Mouse (Mus musculus) midbrain, embryonic 11.5 days (tissue): Measurements from ENCODE around the gene Sorcs2. TPM values are rescaled to one million over a fixed set of nuclear protein-coding genes. Genes with fewer than 3 reads are reported as not detected.

Source experiments
- ATAC-seq: fragments of 200-750 bp; cut with Nextera tagmentation; 2 replicates; pipeline ENCODE4 v1.8.0; 2017; ENCODE audit warnings: moderate TSS enrichment, moderate library complexity; ENCODE audit not compliant: low FRiP score
- DNase-seq: peaks from one replicate; pipeline ENCODE4 v3.0.0; 2015; ENCODE audit warnings: low spot score; ENCODE audit errors: missing footprints
- H3K27ac ChIP-seq: fragments of 300-500 bp; sonication (generic); 2 replicates; pipeline ENCODE4 v1.5.1; 2014; ENCODE audit warnings: low read depth, low read length
- H3K27me3 ChIP-seq: fragments of 300-500 bp; sonication (generic); 2 replicates; pipeline ENCODE4 v1.6.1; 2014; ENCODE audit warnings: mild to moderate bottlenecking, low read length, moderate library complexity, mixed read lengths; ENCODE audit not compliant: control insufficient read depth, insufficient read depth
- H3K36me3 ChIP-seq: fragments of 300-500 bp; sonication (generic); 2 replicates; pipeline ENCODE4 v1.6.1; 2014; ENCODE audit warnings: mild to moderate bottlenecking, low read length, moderate library complexity, mixed read lengths; ENCODE audit not compliant: control insufficient read depth, insufficient read depth
- H3K4me1 ChIP-seq: fragments of 300-500 bp; sonication (generic); 2 replicates; pipeline ENCODE4 v1.6.1; 2014; ENCODE audit warnings: low read length; ENCODE audit not compliant: control insufficient read depth, insufficient read depth
- H3K4me2 ChIP-seq: fragments of 300-500 bp; sonication (generic); 2 replicates; pipeline ENCODE4 v1.6.1; 2014; ENCODE audit warnings: mild to moderate bottlenecking, moderate library complexity
- H3K4me3 ChIP-seq: fragments of 300-500 bp; sonication (generic); 2 replicates; pipeline ENCODE4 v1.5.1; 2014; ENCODE audit warnings: low read depth, low read length
- H3K9ac ChIP-seq: fragments of 300-500 bp; sonication (generic); 2 replicates; pipeline ENCODE4 v1.6.1; 2014; ENCODE audit warnings: low read length
- H3K9me3 ChIP-seq: fragments of 300-500 bp; sonication (generic); 2 replicates; pipeline ENCODE4 v1.6.1; 2016; ENCODE audit warnings: low read length; ENCODE audit not compliant: control insufficient read depth
- WGBS: fragments of 180-500 bp; shearing (Covaris S2); extraction: QIAGEN DNeasy Blood & Tissue Kit; methylation state at CpG from one replicate; pipeline ENCODE4 v1.1.7; 2014; 5-methylcytosine and 5-hydroxymethylcytosine counted together
- polyA plus RNA-seq: library from polyadenylated mRNA; unstranded; fragments of >200 nt; fragmentation: Nextera tagmentation; extraction: Ambion mirVana; gene quantifications from 2 replicates; pipeline ENCODE4 v1.2.1, GENCODE M21; 2014

Gene Sorcs2
- polyA plus RNA-seq, 1 experiment from 2014 or later: 7.3 TPM

DNA sequence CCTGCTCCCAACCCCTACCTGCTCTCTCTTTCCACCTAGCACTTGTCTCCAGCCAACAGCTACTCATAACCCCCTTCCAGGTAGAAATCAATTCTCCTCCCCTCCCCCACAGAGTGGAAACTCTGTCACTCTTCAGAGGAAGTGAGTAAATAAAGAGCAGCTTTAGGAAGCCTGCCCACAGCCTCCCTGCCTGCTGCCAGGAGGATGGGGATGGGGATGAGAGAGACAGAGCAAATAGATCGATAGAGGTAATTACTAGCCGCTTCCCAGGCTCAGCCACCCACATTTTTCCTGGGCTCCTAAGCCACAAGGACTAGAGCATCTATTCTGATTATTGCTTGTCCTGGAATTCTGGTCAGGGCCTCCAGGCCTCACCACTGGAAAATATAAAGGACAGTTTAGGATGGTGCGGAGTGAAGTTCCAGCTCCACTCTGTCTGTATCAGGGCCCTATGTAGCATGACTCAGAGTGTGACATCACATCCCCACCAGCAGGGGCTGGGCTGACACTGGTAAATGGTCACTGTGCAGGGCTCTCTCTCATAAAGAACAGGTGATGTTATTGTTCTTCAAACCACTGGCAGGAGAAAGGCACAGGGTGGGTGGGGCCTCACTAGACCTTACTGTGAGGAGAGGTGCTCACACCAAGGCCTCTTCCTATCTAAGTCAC lies 261.9 kb downstream of the Sorcs2 start:
- Histone ChIP-seq H3K9ac (no peak overlapping the region), H3K27me3 (no peaks in the 10 kb centered on the region), H3K4me3 (no peak overlapping the region), H3K27ac (peak overlapping the region; percentile 25; the same call in 1 of the 2 replicates), H3K36me3 (no peaks in the 10 kb centered on the region), H3K4me2 (no peak overlapping the region), H3K9me3 (no peaks in the 10 kb centered on the region), H3K4me1 (peaks cover 2% of the 10 kb centered on the region; the same call in 1 of the 2 replicates)
- 75% methylated on average over 3 of the region's 3 CpGs for WGBS
- peak; percentile 69; the same call in 1 of the 2 replicates for ATAC-seq
- DNase-seq: no peak

DNA sequence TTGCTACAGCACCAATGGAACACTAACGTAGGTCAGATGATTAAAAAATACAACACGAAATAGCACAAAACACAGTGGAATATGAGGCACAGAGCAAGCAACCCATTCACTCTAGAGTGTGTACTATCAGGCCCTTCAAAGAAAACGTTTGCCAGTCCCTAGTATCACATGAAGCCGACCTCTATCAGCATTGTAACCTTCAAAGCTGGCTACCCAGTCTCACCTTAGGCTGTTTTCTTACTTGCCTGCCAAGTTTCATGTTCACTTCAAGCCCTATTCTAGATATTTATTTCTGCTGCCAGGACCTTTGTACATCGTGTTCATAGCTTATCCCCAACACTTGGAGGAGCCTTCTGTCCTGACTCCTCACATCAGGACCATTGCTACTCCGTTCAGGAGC lies 263.6 kb downstream of the Sorcs2 start:
- H3K4me3 ChIP-seq: no peak overlapping the region
- no peak overlapping the region for H3K9ac ChIP-seq
- no peaks in the 10 kb centered on the region for H3K36me3 ChIP-seq
- H3K9me3 ChIP-seq: no peaks in the 10 kb centered on the region
- DNase-seq (no peak), ATAC-seq (no peak)
- H3K4me2 ChIP-seq: no peak overlapping the region
- peaks cover 8% of the 10 kb centered on the region for H3K4me1 ChIP-seq
- no peaks in the 10 kb centered on the region for H3K27me3 ChIP-seq
- H3K27ac ChIP-seq: no peak overlapping the region
- WGBS: 87% methylated on average over 6 of the region's 6 CpGs

DNA sequence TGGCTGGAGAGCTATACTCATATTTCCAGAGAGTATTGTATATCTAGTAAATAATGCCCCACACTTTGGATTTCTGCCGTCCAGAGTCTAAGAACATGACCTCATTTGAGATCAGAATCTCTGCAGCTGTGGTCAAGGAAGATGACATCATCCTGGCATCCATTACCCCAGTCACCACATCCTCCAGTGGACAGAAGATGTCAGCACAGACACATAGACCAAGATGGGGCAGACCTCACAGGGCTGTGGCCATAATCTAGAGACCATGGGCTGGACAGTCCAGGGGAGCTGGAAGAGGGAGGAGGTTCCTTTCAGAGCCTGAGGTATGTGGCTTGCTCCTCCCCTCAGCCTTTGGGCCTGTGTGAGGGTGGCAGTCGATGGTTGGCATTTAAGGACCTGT lies 264.0 kb downstream of the Sorcs2 start:
- Histone ChIP-seq H3K27ac (no peak overlapping the region), H3K9ac (no peak overlapping the region), H3K4me1 (peaks cover 8% of the 10 kb centered on the region), H3K4me2 (no peak overlapping the region), H3K27me3 (no peaks in the 10 kb centered on the region), H3K36me3 (no peaks in the 10 kb centered on the region), H3K4me3 (no peak overlapping the region), H3K9me3 (no peaks in the 10 kb centered on the region)
- 85% methylated on average over 2 of the region's 2 CpGs for WGBS
- ATAC-seq: no peak
- DNase-seq: no peak

DNA sequence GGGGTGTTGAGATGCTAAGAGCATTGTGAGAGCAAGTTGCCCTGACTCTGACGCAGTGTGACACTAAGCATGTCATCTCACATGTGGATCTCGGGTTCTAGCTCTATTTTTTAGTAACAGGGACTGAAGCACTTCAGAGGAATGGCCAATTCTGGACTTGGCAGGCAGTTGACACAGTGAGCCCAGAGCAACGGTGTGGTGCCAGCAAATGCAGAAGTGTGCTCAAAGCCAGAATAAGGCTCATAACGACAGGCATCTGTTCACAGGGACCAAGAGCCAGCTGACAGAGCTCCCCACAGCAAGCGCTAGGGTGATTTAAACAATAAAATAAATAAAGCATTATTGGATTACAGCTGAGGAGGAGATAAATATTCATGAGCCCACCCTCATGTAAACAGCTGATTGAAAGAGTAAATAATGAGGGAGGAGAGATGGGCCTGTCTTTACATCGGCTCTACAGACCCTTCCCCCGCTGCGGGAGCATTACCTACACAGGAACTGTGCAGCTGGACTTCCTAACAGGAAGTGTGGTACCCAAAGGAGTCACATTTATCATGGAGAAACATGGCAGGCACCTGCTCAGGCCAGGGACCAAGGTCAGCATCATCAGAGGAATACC lies 267.4 kb downstream of the Sorcs2 start:
- no peak for DNase-seq

DNA sequence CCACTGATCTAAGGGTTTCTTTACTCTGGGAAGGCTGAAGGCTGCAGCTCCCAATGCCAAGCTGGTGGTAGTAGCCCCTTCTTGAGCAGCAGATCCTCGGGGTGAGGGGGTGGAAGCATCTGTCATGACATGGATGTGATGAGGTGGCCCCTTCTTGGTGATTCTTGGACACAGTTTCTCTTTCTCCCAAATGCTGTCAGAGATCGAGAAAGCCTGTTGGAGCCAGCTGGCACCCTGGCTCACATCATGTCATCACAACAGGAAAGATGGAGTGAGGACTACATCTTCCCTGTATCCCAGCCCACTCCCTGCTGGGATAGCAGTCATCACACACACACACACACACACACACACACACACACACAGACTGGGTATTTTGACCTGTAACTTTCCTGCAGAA lies 268.3 kb downstream of the Sorcs2 start:
- WGBS: 82% methylated on average over 2 of the region's 2 CpGs
- H3K27me3 ChIP-seq: no peaks in the 10 kb centered on the region
- H3K4me3 ChIP-seq: no peak overlapping the region
- no peak overlapping the region for H3K4me2 ChIP-seq
- H3K9me3 ChIP-seq: no peaks in the 10 kb centered on the region
- H3K9ac ChIP-seq: no peak overlapping the region
- H3K36me3 ChIP-seq: no peaks in the 10 kb centered on the region
- H3K4me1 ChIP-seq: peaks cover 8% of the 10 kb centered on the region
- H3K27ac ChIP-seq: no peak overlapping the region
- ATAC-seq: no peak
- DNase-seq: no peak

More for the DNA sequence above, 267.4 kb downstream of the Sorcs2 start:
- peak; percentile 69; the same call in 1 of the 2 replicates for ATAC-seq
- H3K27ac ChIP-seq: peak overlapping the region; percentile 27; the same call in 1 of the 2 replicates
- no peaks in the 10 kb centered on the region for H3K9me3 ChIP-seq
- no peak overlapping the region for H3K4me2 ChIP-seq
- H3K27me3 ChIP-seq: no peaks in the 10 kb centered on the region
- WGBS: 53% methylated on average over 8 of the region's 8 CpGs
- peaks cover 8% of the 10 kb centered on the region for H3K4me1 ChIP-seq
- no peaks in the 10 kb centered on the region for H3K36me3 ChIP-seq
- H3K4me3 ChIP-seq: no peak overlapping the region
- no peak overlapping the region for H3K9ac ChIP-seq

DNA sequence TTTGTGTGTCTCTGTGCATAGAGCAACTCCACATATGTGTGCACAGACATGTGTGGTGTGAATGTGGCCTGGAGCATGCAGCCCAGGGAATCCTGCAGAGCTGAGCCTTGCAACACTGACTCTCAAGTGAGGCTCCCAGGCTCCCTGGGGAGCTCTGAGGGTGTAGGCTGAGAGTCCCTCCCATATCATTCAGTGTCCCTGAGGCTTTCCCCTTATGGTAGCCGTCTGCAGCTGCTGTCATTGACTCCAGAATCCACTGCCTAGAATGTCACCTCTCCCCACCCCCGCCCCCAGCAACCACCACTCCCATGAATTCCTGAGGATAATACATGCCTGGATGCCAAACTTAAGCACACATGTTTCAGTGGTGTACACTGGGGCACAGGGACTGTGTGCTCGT lies 269.4 kb downstream of the Sorcs2 start:
- Histone ChIP-seq H3K27me3 (no peaks in the 10 kb centered on the region), H3K4me1 (peaks cover 8% of the 10 kb centered on the region), H3K9me3 (no peaks in the 10 kb centered on the region), H3K4me2 (no peak overlapping the region), H3K9ac (no peak overlapping the region), H3K27ac (no peak overlapping the region), H3K4me3 (no peak overlapping the region), H3K36me3 (no peaks in the 10 kb centered on the region)
- no peak for DNase-seq
- WGBS: 60% methylated on average over 3 of the region's 3 CpGs
- ATAC-seq: no peak

DNA sequence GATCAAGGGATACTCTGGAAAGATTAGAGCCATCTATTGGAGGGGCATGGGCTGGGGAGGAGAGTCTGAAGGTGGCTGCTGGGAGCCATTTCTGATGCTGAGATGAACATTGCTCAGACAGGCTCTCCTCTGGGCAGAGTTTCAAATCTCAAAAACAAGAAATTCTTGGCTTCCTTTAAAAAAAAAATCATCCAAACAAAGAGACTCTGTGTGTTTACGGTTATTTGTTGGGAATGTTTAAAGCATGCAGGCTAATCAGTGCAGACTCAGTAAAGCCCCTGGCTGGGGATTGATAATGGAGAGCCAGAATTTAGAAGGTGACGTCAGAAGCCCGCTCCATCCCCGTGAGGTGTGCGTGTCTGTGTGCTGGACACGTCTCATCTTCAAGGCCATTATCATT lies 272.9 kb downstream of the Sorcs2 start:
- no peak overlapping the region for H3K4me3 ChIP-seq
- H3K4me1 ChIP-seq: peaks cover 6% of the 10 kb centered on the region; the same call in 1 of the 2 replicates
- H3K4me2 ChIP-seq: no peak overlapping the region
- DNase-seq (no peak), ATAC-seq (no peak)
- no peaks in the 10 kb centered on the region for H3K9me3 ChIP-seq
- no peaks in the 10 kb centered on the region for H3K36me3 ChIP-seq
- no peaks in the 10 kb centered on the region for H3K27me3 ChIP-seq
- no peak overlapping the region for H3K27ac ChIP-seq
- WGBS: 85% methylated on average over 6 of the region's 6 CpGs
- H3K9ac ChIP-seq: no peak overlapping the region

DNA sequence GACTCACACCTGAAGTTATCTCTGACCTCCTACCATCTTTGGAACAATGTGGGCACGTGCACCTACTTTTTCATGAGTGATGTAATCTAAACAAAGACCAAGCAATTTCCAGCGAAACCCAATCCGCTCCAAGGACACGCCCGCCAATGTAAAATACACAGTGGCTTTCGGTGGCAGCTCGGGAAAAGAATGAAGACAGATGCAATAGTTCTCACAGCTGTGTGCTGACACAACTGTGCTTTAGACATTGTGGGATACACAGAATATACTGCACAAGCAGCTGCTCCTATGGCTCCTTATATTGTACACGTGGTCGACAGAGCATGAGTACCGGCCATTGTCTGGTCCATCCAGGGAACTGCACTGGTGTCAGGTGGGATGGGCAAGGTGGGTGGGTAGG lies 275.0 kb downstream of the Sorcs2 start:
- Histone ChIP-seq H3K9me3 (no peaks in the 10 kb centered on the region), H3K27me3 (no peaks in the 10 kb centered on the region), H3K4me3 (no peak overlapping the region), H3K4me1 (peaks cover 8% of the 10 kb centered on the region; the same call in 1 of the 2 replicates), H3K27ac (no peak overlapping the region), H3K4me2 (no peak overlapping the region), H3K9ac (no peak overlapping the region), H3K36me3 (no peaks in the 10 kb centered on the region)
- 84% methylated on average over 10 of the region's 10 CpGs for WGBS
- DNase-seq: no peak
- ATAC-seq: no peak

DNA sequence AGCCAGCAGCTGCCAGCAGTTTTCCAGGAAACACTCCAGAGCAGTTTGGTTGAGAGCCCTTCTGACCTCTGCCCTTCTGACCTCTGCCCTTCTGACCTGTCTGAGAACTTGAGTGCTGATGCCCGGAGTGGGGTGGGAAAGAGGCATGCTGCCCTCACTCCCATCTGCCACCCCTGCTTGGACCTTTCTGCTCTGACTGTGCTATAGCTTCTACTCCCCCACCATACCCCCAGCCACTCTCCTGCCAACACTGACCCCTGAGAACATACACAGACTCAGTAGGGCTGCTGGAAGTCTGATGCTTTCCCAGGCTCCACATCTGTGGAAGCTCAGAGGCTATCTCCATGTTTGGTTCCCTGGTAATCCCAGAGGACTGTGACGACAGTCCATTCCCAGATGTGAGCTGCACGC lies 277.0 kb downstream of the Sorcs2 start:
- no peak overlapping the region for H3K4me3 ChIP-seq
- no peak overlapping the region for H3K27ac ChIP-seq
- H3K36me3 ChIP-seq: no peaks in the 10 kb centered on the region
- H3K9me3 ChIP-seq: no peaks in the 10 kb centered on the region
- no peaks in the 10 kb centered on the region for H3K27me3 ChIP-seq
- H3K4me2 ChIP-seq: no peak overlapping the region
- no peak for DNase-seq
- no peak for ATAC-seq
- no peak overlapping the region for H3K9ac ChIP-seq
- 25% methylated on average over 3 of the region's 3 CpGs for WGBS
- peaks cover 18% of the 10 kb centered on the region for H3K4me1 ChIP-seq
